Mouse (Mus musculus) layer of hippocampus, adult 2 months (tissue): ENCODE results near the gene Surf6. TPM values are rescaled to one million over a fixed set of nuclear protein-coding genes. Genes with fewer than 3 reads are reported as not detected.
A peak's percentile ranks its signal among the peaks of the same experiment; 100 is the strongest.

Experiments used
- DNase-seq, 2 experiments: peaks; one replicate each; pipeline ENCODE4 v3.0.0; 2022; ENCODE audit warnings: low spot score in 2 of 2
- H3K27ac ChIP-seq: fragments of 200-600 bp; 2 replicates; pipeline ENCODE4 v1.8.1; 2022
- H3K4me3 ChIP-seq: fragments of 200-600 bp; 2 replicates; pipeline ENCODE4 v1.8.1; 2022; ENCODE audit warnings: mild to moderate bottlenecking
- CTCF ChIP-seq: fragments of 200-600 bp; conservative IDR thresholded peaks from 2 replicates; pipeline ENCODE4 v1.8.1; 2022; ENCODE audit warnings: antibody characterized with exemption, mild to moderate bottlenecking, moderate library complexity
- total RNA-seq, 2 experiments: library from RNA; stranded (reverse); gene quantifications; 2 replicates each; pipeline ENCODE4 v1.2.3; 2021

Gene Surf6
- total RNA-seq, 2 experiments from 2014 or later, result 24.3 to 27.6 TPM

- DNase-seq, result no peak
- no peak for TF ChIP-seq CTCF
- no peak overlapping the region for H3K4me3 ChIP-seq
- H3K27ac ChIP-seq, result no peak overlapping the region
These were observed 32.0 kb downstream of the Surf6 start for GRCm38 (mm10) chr2:26870666-26871065.

- H3K4me3 ChIP-seq, result no peak within 1 kb of the TSS
- TF ChIP-seq CTCF, result no peak
- DNase-seq, result no peak
- no peak within 1 kb of the TSS for H3K27ac ChIP-seq
These were observed 37.8 kb downstream of the Surf6 start, which contains the start of gene Abo for GRCm38 (mm10) chr2:26864879-26865278. Gene Abo (minus strand): TSS chr2:26864979.

- no peak overlapping the region for H3K27ac ChIP-seq
- DNase-seq, result no peak
- no peak overlapping the region for H3K4me3 ChIP-seq
- TF ChIP-seq CTCF, result no peak
These were observed 39.8 kb downstream of the Surf6 start for GRCm38 (mm10) chr2:26862856-26863255.

GRCm38 (mm10) chr2:26847706-26848105 is 55.0 kb downstream of the Surf6 start:
- peak; percentile 8 to 32 for DNase-seq
- H3K4me3 ChIP-seq, result no peak overlapping the region
- TF ChIP-seq CTCF, result peak; percentile 80
- no peak overlapping the region for H3K27ac ChIP-seq

Other genes starting within 250 kb of the Surf6 start
- gene Lcn4, start 231.6 kb downstream of the Surf6 start, total RNA-seq, result not detected
- gene Abo, start 37.9 kb downstream of the Surf6 start, total RNA-seq, result not detected
- 10 to 100 TPM; 44.6 to 46.5 TPM for gene Med22, start 7.8 kb upstream of the Surf6 start, total RNA-seq
- 100 to 1,000 TPM; 245 to 261 TPM for gene Rpl7a, start 7.9 kb upstream of the Surf6 start, total RNA-seq
- 10 to 100 TPM; 35.9 to 36.9 TPM for gene Surf2, start 13.5 kb upstream of the Surf6 start, total RNA-seq
- 100 to 1,000 TPM in 1 of 2 experiments, 10 to 100 TPM in 1; 96.7 to 101 TPM for gene Surf1, start 13.7 kb upstream of the Surf6 start, total RNA-seq
- gene Surf4, start 31.0 kb upstream of the Surf6 start, total RNA-seq, result 10 to 100 TPM; 51.9 to 55.2 TPM
- under 1 TPM in 1 of 2 experiments, not detected in 1; 0.27 TPM for gene Stkld1, start 31.2 kb upstream of the Surf6 start, total RNA-seq
- 10 to 100 TPM; 57.4 to 62.2 TPM for gene Rexo4, start 61.5 kb upstream of the Surf6 start, total RNA-seq
- gene Adamts13, start 70.5 kb upstream of the Surf6 start, total RNA-seq, result 1 to 10 TPM in 1 of 2 experiments, under 1 TPM in 1; 0.90 to 1.1 TPM
- gene Cacfd1, start 107.0 kb upstream of the Surf6 start, total RNA-seq, result 10 to 100 TPM; 45.0 to 47.0 TPM
- gene Slc2a6, start 125.1 kb upstream of the Surf6 start, total RNA-seq, result 10 to 100 TPM; 38.4 to 42.3 TPM
- gene Mymk, start 169.3 kb upstream of the Surf6 start, total RNA-seq, result under 1 TPM; 0.51 to 0.71 TPM
- 10 to 100 TPM; 12.8 to 18.1 TPM for gene Adamtsl2, start 176.5 kb upstream of the Surf6 start, total RNA-seq
- 100 to 1,000 TPM; 132 to 144 TPM for gene Fam163b, start 239.6 kb upstream of the Surf6 start, total RNA-seq